Mouse (Mus musculus): ENCODE data around the gene Hist1h2ad. TPM values are rescaled to one million over a fixed set of nuclear protein-coding genes. Genes with fewer than 3 reads are reported as not detected.
"Not testable (repeated sequence)": the region's sequence is repeated elsewhere in the genome, so short reads cannot be mapped to it uniquely, and the experiment has no call there.

Hist1h2ad gene
- total RNA-seq (2022): 1 to 10 TPM; 1.3 to 6.6 (median 3.8) TPM

DNA sequence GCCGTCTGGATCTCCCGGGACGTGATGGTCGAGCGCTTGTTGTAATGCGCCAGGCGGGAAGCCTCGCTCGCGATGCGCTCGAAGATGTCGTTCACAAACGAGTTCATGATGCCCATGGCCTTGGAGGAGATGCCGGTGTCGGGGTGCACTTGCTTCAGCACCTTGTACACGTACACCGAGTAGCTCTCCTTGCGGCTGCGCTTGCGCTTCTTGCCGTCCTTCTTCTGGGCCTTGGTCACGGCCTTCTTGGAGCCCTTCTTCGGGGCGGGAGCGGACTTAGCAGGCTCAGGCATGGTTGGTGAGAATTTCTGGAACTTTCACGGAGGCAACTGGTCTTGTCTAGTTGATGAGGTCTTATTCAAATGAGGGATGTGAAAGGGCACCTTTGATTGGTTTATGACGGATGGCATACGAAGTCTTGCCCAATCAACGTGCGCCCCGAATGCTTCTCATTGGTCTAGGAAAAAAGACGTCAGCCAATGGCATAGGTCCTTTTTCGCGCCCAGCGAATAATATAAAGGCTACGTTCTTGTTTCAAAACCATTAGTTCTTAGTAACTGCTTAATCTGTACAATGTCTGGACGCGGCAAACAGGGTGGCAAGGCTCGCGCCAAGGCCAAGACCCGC, at the start of gene Hist1h2ad, which contains the start of gene Hist1h2bf:
Gene Hist1h2ad (plus strand): TSS at position 484 of the 627 bp plus-strand sequence.
Gene Hist1h2bf (minus strand): TSS at position 299 of the 627 bp plus-strand sequence.
- peak; percentile 74 to 96 for DNase-seq (ENCODE audit: low spot score in 2 of 2)

DNA sequence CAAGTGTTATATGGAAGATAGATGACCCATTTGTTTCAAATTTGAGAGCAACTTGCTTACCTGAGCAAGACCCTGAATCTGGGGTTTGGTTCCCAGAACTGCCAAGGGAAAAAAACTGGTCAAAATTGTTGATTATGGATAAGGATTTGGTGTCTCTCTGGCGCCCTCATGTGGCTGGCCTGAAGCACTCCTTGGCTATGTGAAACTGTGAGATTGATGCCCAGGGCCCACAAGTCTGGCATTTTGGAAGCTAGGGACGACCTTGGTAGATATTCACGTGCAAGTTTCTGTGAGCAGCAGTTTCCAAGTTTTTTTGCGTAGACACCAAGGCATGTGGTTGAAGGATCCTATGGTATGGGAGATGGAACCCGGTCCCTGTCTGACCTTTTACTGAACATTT, 49.5 kb upstream of the Hist1h2ad start:
- peak; percentile 35 to 44 for DNase-seq (ENCODE audit: low spot score in 2 of 2)

DNA sequence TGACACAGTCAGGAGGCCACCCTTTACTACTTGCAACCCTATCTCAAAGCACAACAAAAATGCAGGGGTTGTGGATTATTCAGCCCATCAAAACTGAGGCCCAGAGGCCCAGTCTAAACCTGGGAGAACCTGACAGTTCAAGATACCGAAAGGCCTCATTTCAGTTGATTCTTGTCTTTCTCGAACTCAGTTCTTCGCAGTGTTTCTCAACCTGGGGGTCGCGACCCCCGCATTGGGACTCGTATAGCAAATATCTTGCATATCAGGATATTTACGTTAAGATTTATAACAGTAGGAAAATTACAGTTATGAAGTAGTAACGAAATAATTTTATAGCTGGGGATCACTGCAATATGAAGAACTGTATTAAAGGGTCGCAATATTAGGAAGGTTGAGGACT, 48.3 kb upstream of the Hist1h2ad start:
- no peak for DNase-seq (ENCODE audit: low spot score in 2 of 2)

DNA sequence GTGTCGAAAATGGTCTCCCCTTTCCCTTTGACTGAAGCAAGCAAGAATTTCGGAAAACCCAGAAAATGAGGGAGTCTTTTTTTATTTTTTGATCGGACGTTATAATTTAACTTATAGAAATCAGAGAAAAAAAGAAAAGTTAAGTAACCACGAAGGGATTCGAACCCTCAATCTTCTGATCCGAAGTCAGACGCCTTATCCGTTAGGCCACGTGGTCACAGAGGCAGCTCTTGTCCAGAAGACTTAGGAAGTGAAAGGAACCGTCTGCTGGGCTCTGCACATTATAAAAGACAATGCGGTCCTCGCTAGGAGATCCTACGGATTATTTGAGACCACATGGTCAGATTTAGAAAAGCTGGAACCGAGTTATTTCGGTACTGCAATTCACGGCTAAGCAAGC, 47.9 kb upstream of the Hist1h2ad start:
- DNase-seq (ENCODE audit: low spot score in 2 of 2): peak; percentile 80 to 99

DNA sequence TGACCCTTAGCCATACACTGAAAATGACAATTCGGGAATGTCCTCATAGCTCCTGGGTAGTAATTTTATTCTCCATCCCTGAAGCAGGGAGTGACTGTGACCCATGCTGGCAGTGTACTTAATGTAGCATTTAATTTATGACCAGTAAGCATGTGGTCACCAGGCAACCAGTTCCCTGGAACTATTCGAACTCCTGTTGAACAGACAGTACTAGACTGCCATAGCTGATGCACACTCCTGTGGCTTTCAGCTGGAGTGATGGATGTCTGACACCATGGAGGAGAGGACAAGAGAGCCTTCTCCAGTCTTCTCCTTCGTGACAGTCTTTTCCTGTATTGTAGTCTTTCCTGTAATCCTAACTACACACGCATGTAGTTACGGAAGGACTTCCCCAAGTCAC, 45.2 kb upstream of the Hist1h2ad start:
- DNase-seq (ENCODE audit: low spot score in 2 of 2): no peak

DNA sequence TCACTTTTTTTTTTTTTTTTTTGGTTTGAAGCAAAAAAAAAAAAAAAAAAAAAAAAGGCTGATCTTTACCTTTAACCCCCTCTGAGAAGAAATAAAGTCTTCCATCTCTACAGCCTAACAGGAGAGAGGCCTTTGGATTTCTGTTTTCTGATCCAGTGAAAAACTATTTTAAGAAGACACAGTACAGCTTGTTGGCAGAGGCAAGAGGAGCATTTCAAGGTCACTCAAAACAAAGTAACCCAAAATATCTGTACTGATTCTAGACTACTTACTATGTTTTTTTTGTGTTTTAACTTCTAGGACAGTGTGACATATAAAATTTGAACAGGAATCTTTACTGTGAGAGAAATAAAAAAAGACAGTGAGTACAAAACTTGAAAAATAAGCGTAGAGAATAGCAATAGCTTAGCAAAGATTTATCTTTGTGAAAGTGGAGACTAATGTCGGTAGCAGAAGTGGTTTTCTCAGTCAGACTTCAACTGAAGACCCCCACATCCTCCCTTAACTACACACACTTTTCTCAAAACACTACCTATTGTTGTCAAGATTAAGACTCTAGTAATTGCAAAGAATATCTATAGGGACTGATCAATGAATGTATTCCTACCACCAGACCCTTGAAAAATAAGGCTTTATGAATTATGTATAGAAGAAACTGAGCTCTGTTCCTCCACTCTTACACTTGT, 44.6 kb upstream of the Hist1h2ad start:
- no peak for DNase-seq (ENCODE audit: low spot score in 2 of 2)

DNA sequence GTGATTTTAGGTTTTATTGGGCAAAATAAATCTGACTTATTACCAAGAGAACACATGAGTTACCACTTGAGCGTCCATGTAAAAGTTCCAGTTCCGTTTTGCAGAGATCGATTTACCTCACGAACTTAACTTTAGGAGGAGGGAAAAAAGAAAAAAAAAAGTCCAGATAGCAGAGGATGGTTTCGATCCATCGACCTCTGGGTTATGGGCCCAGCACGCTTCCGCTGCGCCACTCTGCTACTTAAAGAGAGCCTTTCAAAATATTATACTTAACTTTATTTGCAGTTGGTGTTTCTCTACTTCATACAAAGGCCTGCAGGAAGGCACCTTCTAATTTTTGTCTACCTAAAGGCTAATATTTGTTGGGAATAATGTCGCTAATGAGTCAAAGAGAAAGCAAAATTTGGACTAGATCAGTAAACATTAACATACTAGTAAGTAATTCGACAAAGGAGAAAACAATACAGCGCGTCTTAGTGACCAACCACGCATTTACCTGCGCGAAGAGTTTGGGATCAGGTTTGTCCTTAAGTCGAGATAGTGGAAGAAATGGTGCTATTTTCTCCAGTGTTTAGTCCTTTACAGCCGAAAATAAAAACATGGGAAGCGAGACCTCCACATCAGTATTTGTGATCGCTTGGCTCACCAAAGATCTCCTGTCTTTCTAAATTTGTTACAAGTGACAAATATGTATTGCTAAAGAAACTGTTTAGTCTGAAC, 43.8 kb upstream of the Hist1h2ad start:
- DNase-seq (ENCODE audit: low spot score in 2 of 2): peak; percentile 36 to 69

DNA sequence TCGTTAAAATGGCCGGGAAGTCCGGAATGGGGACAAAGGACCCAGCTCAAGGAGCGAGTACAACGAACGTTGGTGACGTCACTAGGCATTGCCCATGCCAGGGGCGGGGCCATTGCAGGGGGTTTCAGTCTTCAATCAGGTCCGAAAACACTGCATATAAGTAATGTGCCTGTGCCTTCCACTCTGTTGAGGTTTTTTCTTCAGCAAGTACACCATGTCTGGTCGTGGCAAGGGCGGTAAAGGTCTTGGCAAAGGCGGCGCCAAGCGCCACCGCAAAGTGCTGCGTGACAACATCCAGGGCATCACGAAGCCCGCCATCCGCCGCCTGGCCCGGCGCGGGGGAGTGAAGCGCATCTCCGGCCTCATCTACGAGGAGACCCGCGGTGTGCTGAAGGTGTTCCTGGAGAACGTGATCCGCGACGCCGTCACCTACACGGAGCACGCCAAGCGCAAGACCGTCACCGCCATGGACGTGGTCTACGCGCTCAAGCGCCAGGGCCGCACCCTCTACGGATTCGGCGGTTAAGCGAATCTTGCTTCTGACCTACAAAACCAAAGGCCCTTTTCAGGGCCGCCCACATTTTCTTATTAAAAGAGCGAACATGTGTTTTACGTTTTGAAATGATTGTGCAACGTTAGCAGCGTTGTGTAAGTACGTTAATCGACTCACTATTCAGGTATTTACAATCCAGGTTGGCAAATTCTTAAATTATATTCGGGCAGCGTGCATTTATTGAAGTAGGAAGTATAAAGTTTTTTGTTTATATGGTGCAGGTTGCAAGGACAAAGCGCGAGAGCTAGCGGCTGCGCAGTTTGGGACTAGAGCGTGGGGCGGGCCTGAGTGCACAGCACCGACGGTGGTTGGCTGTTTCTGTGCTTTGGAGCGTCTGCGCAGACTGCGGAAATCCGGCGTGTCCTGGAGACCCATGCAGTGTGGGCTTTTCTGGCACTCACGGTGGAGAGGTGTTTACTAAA, 43.0 kb upstream of the Hist1h2ad start, which contains the start of gene Hist1h4h:
Gene Hist1h4h (plus strand): TSS at position 150 of the 975 bp plus-strand sequence.
- peak; percentile 97 to 98 for DNase-seq (ENCODE audit: low spot score in 2 of 2)

DNA sequence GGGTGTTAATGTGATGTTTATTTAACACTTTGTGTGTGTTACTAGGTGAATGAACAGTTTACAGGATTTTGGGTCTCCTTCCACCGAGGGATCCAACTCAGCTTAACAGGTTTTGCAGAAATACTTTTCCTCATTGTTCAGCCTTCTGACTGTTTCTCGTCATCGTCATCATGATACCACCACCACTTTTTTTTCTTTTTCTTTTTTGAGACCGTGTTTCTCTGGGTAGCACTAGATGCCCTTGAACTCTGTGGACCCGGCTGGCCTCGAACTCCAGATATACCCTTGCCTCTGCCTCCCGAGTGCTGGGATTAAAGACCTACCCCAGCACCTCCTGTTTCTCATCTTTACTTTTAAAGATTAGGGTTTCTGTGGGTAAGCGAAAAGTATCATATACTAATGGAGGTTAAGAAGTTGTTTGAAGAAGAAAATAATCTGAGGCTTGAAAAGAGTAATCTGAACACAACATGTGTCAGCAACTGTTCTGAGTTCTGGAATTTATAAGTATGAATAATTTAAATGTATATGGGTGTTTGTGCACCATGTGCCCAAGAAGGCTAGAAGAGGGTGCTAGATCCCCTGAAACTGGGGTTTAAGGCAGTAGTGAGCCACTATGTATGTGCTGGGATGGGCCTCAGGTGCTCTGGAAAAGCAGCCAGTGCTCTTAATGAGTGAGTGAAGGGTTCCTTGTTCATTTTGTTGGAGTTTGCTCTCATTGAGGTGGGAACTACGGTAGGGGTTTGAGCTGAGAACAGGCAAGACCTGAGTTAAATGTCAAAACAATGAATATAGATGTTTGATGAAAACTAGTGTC, 41.7 kb upstream of the Hist1h2ad start:
- no peak for DNase-seq (ENCODE audit: low spot score in 2 of 2)

DNA sequence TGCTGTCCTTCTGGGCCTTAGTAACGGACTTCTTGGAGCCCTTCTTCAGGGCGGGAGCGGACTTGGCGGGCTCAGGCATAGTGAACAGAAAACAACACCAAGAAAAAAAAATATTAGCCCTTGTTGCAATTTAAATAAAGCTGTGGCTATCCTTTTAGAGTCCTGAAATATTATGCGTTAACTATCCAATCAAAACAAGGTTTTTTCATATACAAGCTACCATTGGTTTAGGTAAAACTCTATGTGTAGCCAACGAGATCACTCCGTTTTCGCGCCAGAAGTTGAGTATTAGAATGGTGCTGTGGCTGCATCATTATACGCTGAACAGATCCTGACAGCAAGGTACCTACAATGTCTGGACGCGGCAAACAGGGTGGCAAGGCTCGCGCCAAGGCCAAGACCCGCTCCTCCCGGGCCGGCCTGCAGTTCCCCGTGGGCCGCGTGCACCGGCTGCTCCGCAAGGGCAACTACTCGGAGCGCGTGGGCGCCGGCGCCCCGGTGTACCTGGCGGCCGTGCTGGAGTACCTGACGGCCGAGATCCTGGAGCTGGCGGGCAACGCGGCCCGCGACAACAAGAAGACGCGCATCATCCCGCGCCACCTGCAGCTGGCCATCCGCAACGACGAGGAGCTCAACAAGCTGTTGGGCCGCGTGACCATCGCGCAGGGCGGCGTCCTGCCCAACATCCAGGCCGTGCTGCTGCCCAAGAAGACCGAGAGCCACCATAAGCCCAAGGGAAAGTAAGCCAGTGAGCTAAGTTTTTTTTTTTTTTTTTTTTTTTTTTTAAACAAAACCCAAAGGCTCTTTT, 40.4 kb upstream of the Hist1h2ad start, which contains the start of gene Hist1h2af:
Gene Hist1h2af (plus strand): TSS at position 347 of the 808 bp plus-strand sequence.
- peak in 1 of 2 experiments; percentile 78 for DNase-seq (ENCODE audit: low spot score in 2 of 2)

DNA sequence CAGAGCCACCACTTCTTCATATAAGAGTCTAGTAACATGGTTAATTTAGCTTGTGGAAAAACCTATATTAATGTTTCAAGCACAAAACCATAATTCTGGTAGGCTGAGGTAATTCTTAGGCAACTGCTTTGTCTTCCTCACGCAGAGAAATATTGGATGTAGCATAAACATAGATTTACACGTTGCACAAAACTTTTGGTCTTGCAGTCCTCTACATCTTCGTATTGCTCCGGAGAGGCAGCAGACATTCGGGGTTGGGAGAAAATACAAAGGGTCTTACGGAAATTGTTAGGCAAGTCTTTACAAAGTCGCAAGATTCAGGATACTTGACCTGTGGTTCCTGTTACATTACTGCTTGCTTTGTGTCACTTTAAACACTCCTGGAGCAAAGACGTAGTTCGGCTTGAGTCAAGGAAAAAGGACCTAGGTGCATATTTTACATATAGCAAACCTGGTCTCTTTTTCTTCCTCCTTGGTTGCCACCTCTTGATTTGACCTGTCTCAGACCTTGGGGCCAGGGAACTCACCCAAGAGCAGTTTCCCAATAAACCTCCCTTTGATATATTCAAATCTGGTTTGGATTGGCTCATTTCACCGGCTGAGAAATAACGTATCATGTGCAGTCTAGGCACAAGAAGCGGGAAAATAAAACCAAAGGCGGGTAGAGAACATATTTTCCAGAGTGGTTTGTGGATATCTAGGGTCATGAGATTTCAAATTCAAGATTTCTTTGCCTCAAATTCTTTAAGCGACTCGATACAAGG, 39.6 kb upstream of the Hist1h2ad start:
- DNase-seq (ENCODE audit: low spot score in 2 of 2): peak in 1 of 2 experiments; percentile 35

DNA sequence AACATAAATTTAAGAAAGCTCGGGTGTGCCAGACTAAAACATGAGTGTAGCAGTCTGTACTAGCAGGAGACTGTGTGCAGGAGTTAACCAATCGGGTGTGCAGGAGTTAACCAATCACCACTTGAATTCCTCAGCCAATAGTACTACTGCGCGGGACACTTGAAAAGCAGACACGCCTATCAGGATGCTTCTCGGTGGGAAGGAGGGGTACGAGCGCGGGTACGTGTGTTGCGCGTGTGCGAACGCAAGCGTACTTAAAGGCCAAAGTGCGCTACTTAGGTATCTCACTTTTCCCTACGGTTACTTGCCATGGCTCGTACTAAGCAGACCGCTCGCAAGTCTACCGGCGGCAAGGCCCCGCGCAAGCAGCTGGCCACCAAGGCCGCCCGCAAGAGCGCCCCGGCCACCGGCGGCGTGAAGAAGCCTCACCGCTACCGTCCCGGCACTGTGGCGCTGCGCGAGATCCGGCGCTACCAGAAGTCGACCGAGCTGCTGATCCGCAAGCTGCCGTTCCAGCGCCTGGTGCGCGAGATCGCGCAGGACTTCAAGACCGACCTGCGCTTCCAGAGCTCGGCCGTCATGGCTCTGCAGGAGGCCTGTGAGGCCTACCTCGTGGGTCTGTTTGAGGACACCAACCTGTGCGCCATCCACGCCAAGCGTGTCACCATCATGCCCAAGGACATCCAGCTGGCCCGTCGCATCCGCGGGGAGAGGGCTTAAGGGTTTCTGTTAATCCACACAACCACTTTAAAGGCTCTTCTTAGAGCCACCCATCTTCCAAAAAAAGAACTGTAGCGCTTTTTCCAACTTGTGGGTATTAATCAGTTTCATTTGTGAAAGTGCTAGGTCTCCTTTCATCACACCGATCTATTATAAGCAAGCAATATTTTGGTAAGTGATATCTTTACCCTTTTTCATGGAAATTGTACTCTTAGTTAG, 38.8 kb upstream of the Hist1h2ad start, which contains the start of gene Hist1h3g:
Gene Hist1h3g (plus strand): TSS at position 286 of the 939 bp plus-strand sequence.
- peak; percentile 75 to 92 for DNase-seq (ENCODE audit: low spot score in 2 of 2)

DNA sequence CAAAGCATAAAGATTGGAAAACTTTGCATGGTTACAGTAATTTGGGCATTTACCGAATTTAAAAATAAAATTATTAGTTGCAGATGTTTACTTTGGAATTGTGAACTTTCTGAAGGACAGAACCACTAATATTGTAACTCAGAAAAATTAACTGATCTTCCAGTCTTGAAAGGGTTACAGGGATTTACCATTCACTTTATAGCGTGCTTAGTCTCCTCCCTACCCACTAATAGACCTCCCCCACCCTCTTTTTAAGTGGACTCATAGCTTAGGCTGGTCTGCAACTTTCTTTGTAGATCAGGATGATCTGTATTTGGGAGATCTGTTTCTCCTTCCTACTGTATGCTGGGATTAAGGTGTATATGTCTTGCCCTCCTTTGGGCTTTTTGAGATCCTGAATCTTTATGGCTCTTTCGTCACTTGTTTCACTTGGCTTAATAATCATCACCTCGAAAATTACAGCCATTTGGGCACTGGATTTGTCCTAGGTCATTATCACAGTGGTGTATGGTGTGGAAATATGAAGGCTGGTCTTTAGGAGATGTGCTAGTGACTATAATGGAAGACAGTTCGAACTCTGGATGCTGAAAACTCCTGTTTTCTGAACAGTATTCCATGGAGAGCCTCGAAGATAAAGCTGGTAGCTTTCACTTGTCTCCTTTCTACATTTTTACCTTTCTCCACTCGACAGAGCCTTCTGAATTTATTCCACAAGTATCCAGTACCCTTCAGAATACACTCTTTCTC, 37.9 kb upstream of the Hist1h2ad start:
- no peak for DNase-seq (ENCODE audit: low spot score in 2 of 2)

DNA sequence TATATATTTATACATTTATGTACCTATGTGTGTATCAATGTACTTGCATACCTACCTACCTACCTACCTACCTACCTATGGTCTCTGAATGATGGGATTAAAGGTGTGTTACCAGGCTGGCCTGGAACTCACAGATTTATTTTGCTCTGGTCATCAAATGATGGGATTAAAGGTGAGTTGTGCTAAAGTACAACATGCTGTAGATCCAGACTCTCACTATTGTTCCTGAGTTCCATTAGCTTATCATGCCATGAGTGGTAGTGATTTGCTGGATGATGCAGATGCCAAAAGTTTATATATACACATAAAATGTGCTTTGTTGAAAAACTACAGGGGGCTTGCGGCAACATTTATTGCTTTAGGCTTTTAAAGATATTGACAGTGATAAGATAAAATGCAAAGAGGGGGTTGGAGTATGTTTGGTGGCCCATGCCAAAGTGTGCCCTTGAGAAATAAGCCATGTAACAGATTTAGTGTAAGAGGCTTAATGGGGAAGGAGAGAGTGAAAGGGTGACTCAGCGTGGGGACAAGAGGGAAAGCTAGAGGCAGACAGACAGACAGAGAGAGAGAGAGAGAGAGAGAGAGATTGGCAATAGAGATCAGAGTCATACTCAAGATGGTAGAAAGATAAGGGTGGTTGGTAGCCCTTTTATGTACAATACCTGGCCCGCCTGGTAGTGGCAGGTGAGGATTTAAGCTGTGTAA, 37.0 kb upstream of the Hist1h2ad start:
- no peak for DNase-seq (ENCODE audit: low spot score in 2 of 2)

DNA sequence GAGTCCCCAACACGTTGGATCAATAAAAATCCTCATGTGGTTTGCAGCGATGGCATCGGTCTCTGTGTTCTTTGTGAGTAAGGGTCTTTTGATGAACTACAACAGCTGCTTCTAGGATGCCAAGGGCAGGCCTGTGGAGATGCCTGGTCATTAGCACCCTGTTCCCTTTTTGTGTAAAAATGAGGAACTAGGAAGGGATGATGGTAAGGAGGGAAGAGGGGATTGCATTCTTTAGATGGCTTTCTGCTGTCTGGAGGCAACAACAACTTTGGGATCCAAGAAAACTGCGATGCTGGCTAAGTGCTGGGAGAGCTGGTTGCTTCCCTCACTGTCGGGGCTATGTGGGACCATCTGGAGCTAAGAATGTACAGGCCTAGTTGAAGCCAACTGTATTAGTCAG, 35.9 kb upstream of the Hist1h2ad start:
- DNase-seq (ENCODE audit: low spot score in 2 of 2): no peak

DNA sequence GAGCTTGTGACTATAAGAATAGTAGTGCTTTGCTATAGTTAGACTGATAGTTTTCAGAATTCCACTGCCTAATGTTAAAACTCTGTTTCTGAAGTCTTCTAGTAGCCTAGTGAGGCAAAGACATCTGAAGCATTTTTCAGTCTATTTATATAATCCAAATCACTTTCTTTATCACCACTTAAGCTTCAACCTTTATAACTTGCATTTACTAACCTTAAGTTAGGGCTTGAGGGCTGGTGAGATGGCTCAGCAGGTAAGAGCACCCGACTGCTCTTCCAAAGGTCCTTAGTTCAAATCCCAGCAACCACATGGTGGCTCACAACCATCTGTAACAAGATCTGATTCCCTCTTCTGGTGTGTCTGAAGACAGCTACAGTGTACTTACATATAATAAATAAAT, 34.4 kb upstream of the Hist1h2ad start:
- not testable (repeated sequence) for DNase-seq (ENCODE audit: low spot score in 2 of 2)

All from left cerebral cortex, adult 8-10 months (tissue).